Comparison of ENCODE assay signal across 8 mouse cellular contexts in genomic region chr19:56396669-56397621, GRCm38 (mm10). TPM values are rescaled to one million over a fixed set of nuclear protein-coding genes. Genes with fewer than 3 reads are reported as not detected.
A peak's percentile ranks its signal among the peaks of the same experiment; 100 is the strongest.
DNase-seq lines count a peak whose midpoint lies in the region; ATAC-seq and TF ChIP-seq lines count a peak whose summit lies in the region.

Casp7 (plus strand) TSS chr19:56397129.

- H3K9me3 ChIP-seq in intestine, embryonic 16.5 days (ENCODE audit: control insufficient read depth, low read length) = no peaks in the 10 kb centered on the region

- peaks cover 12% of the 10 kb centered on the region; the same call in 1 of the 2 replicates for H3K79me2 ChIP-seq in liver, adult 2 months (ENCODE audit: control insufficient read depth, insufficient read depth, low read length)

- H3K4me2 ChIP-seq in intestine, embryonic 16.5 days (ENCODE audit: low read depth, low read length) = peak within 1 kb of the TSS; percentile 93

- H3K4me1 ChIP-seq in intestine, embryonic 16.5 days (ENCODE audit: control insufficient read depth, insufficient read depth, low read length) = peaks cover 23% of the 10 kb centered on the region
- peaks cover 11% of the 10 kb centered on the region for H3K4me1 ChIP-seq in liver, adult 2 months (ENCODE audit: control insufficient read depth, insufficient read depth, low read length)

- H3K9ac ChIP-seq in intestine, embryonic 16.5 days (ENCODE audit: low read depth, low read length) = peak within 1 kb of the TSS; percentile 87
- peak within 1 kb of the TSS; percentile 77 for H3K9ac ChIP-seq in liver, adult 2 months (ENCODE audit: low read depth, low read length)

- peak; percentile 12 to 24 for DNase-seq in layer of hippocampus, adult 18-20 months (ENCODE audit: low spot score in 2 of 2)
- no peak for DNase-seq in layer of hippocampus, adult 9-11 months
- peak; percentile 82 for DNase-seq in embryo, embryonic 11 days
- DNase-seq in gonadal fat pad, adult 2 months (ENCODE audit: low read depth) = no peak
- DNase-seq in liver, adult 2 months (ENCODE audit: extremely low read depth, low read depth, low spot score) = peak; percentile 68
- DNase-seq in spleen, postnatal 36 days (ENCODE audit: low spot score in 2 of 2) = peak; percentile 80 to 82

- no peak for TF ChIP-seq CTCF in liver, adult 2 months (IDR thresholded peaks at IDR 0.05; ENCODE audit: low read depth, low read length)

- H3K27ac ChIP-seq in intestine, embryonic 16.5 days (ENCODE audit: low read length) = peak within 1 kb of the TSS; percentile 87
- peak within 1 kb of the TSS; percentile 58 for H3K27ac ChIP-seq in liver, adult 2 months (replicated peaks; ENCODE audit: insufficient read depth, low read depth, low read length)

- peak within 1 kb of the TSS; percentile 68 for H3K4me3 ChIP-seq in intestine, embryonic 16.5 days (ENCODE audit: low read length)
- H3K4me3 ChIP-seq in liver, adult 2 months (ENCODE audit: insufficient read depth, low read depth, low read length) = peak within 1 kb of the TSS; percentile 67

- H3K27me3 ChIP-seq in intestine, embryonic 16.5 days (replicated peaks; ENCODE audit: control insufficient read depth, insufficient read depth, low read length) = no peaks in the 10 kb centered on the region
- no peaks in the 10 kb centered on the region for H3K27me3 ChIP-seq in liver, adult 2 months (ENCODE audit: control insufficient read depth, insufficient read depth, low read length)

- H3K36me3 ChIP-seq in intestine, embryonic 16.5 days (ENCODE audit: control insufficient read depth, insufficient read depth, low read length) = no peaks in the 10 kb centered on the region
- H3K36me3 ChIP-seq in liver, adult 2 months (ENCODE audit: control insufficient read depth, insufficient read depth, low read length) = no peaks in the 10 kb centered on the region

- ATAC-seq in intestine, embryonic 16.5 days = peak; percentile 71
- ATAC-seq in monocyte, adult 5-6 weeks (replicated peaks; ENCODE audit: insufficient number of reproducible peaks, low FRiP score, low TSS enrichment, poor library complexity, severe bottlenecking) = peak; percentile 51

- peak; percentile 61; the same call in 1 of the 2 replicates for TF ChIP-seq POLR2A in liver, adult 2 months (IDR thresholded peaks at IDR 0.05; ENCODE audit: extremely low read depth, insufficient read depth, low read length)

- under 1% methylated on average over 78 of the region's 78 CpGs for WGBS in intestine, embryonic 16.5 days
- WGBS in liver, adult 2 months = under 1% methylated on average over 69 of the region's 78 CpGs

RNA-seq across cellular contexts. Expression of gene Casp7, which starts in this region (rescaled TPM):
- total RNA-seq in layer of hippocampus, adult 18-20 months (2021) = 1 to 10 TPM; 2.1 to 2.3 TPM
- 16.6 and 17.7 TPM in 2 replicates for polyA plus RNA-seq in gonadal fat pad, adult 2 months (2012; rRNA removed)
- 41.0 and 41.7 TPM in 2 replicates for polyA plus RNA-seq in intestine, embryonic 16.5 days (2015; fragmentation: Nextera tagmentation; extraction: Ambion mirVana)
- total RNA-seq in liver, adult 2 months (2014; rRNA removed) = 27.8 and 38.8 TPM in 2 replicates
- polyA plus RNA-seq in liver, adult 2 months (2012; rRNA removed) = 15.8 and 19.0 TPM in 2 replicates
- 24.3 to 36.1 TPM (median 25.4 TPM) in 3 replicates for total RNA-seq in monocyte, adult 5-6 weeks (2017)

Comparison
In these comparisons a context has a peak if more than half of its experiments do, and no peak if none do; other contexts are left out.
1. DNase-seq: peak in layer of hippocampus, adult 18-20 months (2 of 2), embryo, embryonic 11 days (single experiment), liver, adult 2 months (single experiment) and spleen, postnatal 36 days (2 of 2); none in layer of hippocampus, adult 9-11 months (single experiment) and gonadal fat pad, adult 2 months (single experiment).